Mouse (Mus musculus): ENCODE measurements around the gene Gpx3.
"Not testable (repeated sequence)": the region's sequence is repeated elsewhere in the genome, so short reads cannot be mapped to it uniquely, and the experiment has no call there.

Gpx3 gene

GRCm38 (mm10) chr11:54881051-54881474 lies 21.2 kb upstream of the Gpx3 start:
- DNase-seq (ENCODE audit: low read depth, low spot score): no peak

- no peak for DNase-seq (ENCODE audit: low read depth, low spot score)
These were observed 19.6 kb upstream of the Gpx3 start for GRCm38 (mm10) chr11:54882671-54883070.

DNA sequence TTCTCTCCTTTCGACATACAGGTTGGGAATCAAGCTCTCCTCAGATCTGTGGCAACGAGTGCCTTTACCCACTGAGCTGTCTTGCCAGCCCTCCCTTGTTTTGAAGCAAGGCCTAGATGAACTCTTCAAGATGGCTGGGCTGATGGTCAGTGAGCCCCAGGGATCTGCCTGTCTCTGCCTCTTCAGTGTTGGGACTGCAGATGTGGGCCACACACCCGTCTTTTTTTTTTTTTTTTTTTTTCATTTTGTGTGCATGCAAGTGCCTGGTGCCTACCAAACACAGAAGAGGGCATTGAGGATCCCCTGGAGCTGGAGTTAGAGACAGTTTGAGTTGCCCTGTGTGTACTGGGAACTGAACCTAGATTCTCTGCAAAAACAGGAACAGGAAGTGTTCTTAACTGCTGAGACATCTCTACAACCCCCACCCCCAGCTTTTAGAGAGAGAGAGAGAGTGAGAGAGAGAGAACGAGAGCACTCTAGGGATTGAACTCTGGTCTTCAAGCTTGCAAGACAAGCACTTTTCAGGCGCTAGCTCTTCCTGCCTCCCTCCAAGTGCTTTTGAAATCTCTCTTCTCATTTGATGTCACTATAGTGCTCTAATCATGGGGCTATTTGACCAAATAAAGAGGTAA lies 17.9 kb upstream of the Gpx3 start:
- no peak for DNase-seq (ENCODE audit: low read depth, low spot score)

DNA sequence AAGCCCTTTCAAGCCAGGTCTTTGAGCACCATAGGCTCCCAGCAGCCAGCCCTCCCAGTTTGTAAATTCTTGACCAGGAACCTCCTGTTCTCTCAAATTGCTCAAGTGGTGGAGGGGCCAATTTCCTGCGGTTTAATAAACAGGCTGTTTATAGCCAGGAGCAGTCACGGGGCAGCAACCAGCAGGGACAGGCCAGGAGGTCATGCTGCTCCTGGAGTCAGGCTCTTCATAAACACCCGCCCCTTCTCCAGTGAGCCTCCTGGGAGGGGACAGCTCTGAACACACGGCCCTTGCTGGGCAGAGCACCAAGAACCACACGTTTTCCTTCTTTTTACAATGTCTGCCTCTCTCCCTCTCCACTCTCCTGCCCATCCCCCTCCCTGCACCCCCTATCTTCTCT lies 17.3 kb upstream of the Gpx3 start:
- DNase-seq (ENCODE audit: low read depth, low spot score): no peak

GRCm38 (mm10) chr11:54885406-54885805 lies 16.8 kb upstream of the Gpx3 start:
- no peak for DNase-seq (ENCODE audit: low read depth, low spot score)

- DNase-seq (ENCODE audit: low read depth, low spot score): no peak
These were observed 14.3 kb upstream of the Gpx3 start for GRCm38 (mm10) chr11:54887927-54888326.

GRCm38 (mm10) chr11:54891341-54891740 lies 10.9 kb upstream of the Gpx3 start:
- no peak for DNase-seq (ENCODE audit: low read depth, low spot score)

- no peak for DNase-seq (ENCODE audit: low read depth, low spot score)
These were observed 10.2 kb upstream of the Gpx3 start for GRCm38 (mm10) chr11:54892091-54892490.

- no peak for DNase-seq (ENCODE audit: low read depth, low spot score)
These were observed 7.7 kb upstream of the Gpx3 start for GRCm38 (mm10) chr11:54894589-54894988.

- not testable (repeated sequence) for DNase-seq (ENCODE audit: low read depth, low spot score)
These were observed 5.6 kb upstream of the Gpx3 start for GRCm38 (mm10) chr11:54896646-54897045.

DNA sequence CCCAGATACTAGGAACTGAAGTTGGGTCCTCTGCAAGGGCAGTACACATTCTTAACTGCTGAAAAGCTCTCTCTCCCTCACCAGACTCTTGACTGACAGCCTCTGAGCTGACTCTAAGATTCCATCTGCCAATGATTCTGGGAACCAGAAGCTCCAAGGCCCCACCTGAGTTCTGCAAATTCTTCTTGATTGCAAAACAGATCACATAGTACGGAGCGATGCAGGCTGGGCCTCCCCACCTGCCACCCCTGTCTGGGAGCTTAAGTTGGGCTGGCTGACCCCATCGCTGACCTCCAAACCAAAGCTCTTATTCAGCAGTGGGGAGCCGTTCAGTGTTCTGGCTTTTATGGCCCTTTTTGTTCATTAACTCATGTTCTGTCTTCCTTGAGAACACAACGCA lies 4.8 kb upstream of the Gpx3 start:
- no peak for DNase-seq (ENCODE audit: low read depth, low spot score)

DNA sequence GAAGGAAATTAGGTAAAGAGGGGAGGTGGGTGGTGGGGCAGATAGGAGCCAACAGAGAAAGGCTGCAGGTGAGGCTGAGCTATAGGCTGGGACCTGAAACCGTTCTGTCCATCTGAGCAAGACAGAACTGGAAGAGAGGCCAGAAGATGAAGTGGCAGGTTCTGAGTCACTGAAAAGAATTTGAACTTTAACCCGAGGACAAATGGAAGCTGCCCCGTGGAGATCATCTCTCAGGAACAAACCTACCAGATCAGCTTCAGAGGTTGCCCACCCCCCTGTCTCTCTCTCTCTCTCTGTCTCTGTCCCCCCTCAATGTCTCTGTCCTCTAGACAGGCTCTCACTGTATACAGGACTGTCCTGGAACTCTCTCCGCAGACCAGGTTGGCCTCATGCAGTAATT lies 2.6 kb upstream of the Gpx3 start:
- DNase-seq (ENCODE audit: low read depth, low spot score): no peak

DNA sequence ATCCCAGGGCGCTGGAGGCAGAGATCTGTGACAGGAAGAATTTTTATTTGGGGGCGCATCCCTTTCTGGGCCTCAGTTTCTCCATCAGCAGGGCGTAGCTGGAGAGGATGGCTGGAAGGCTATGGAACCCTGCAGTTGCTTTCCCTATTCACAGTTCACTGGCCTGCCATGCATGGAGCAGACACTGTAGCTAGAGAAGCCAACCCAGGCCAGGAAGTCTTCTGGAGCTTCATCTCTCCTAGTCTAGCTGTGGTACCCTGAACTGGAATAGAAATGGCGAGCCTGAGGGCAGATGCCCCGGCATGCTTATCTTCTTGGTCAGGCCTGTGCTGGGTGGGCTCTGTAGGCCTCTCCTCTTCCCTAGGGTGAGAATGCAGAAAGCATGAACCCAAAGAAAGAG lies 1.1 kb downstream of the Gpx3 start:
- DNase-seq (ENCODE audit: low read depth, low spot score): no peak

DNA sequence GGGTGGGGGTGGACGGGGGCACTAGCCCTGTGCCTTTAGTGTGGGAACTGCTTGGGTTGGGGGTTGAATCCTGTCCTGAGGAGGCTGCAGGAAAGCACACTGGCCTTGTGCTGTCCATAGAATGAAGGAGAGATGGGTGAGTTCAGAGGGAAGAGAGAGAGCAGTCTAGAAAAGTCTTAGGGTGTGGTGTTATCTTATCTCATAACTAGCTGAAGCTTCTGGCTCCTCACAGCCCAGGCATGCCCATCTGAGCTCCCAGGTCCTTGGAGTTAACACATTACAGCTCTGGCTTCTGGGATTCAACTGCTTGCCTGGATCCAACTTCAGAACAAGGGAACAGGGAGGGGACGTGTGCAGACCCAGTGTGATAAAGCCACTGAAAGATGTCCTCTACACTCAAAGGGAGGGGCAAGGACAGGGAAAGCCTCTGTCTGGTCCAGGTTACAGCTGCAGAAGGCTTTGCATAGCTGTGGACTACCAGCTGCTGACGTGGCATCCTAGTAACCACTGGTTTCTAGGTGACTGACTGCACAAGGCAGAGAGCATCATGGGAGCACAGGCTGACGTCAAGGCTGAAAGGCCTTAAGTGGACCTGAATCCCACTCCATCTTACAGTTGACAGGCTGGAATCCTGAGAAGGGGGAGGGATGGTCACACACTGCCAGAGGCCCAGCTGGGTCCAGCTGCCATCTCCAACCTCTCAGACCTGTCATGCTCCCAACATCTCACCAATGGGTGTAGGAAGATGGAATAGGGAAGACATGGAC lies 1.9 kb downstream of the Gpx3 start:
- DNase-seq (ENCODE audit: low read depth, low spot score): no peak

DNA sequence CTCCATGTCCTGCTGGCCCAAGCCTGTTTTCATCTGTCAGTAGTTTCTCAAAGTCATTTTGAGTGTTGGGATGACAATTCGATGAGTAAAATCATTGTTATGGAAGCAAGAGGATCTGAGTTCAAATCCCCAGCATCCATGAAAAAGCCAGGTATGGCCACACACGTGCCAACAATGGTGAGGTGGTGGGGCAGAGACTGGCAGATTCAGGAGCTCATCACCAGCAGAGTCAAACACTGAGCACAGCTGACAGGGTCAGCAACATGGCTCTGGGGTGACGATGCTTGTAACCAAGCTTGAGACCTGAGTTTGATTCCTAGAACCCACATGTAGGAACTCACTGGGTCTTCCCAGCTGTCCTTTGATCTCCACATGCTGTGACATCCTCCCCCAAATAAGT lies 2.8 kb downstream of the Gpx3 start:
- no peak for DNase-seq (ENCODE audit: low read depth, low spot score)

DNA sequence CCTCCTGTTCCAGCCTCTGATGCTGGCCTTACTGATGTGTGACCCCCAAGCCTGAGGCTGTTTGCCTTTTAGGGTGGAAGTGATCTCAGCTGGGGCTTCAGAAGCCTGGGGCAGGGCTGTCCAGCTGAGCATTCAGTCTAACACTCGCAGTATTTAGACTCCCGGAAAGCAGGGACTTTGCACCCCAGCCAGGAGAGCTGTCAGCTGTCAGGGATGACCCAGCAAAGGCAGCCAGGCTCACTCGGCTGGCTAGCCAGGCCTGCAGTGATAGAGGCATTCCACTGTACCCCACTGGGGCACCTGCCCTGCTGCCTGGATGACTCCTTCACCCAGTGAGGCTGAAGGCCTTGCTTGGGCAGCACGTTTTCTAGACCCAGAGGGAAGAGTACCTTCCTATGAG lies 3.7 kb downstream of the Gpx3 start:
- no peak for DNase-seq (ENCODE audit: low read depth, low spot score)

DNA sequence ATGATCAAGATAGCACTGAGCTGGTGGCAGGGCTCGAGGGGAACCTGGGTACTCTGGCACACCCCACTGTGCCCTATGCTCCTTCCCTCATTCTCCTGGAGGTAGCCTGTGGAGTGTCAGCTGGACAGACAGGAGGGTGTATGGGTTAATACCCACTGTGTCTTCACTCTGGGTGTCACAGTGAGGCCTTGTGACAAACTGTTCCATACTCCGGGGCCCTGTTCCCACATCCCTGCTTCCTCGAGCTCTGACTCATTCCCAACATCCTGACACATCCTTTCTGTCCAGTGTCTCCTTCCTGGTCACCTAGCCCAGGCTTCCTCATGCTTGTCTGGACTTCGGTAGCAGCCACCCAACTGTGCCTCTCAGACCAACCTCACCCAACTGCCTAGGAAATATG lies 4.2 kb downstream of the Gpx3 start:
- no peak for DNase-seq (ENCODE audit: low read depth, low spot score)

DNA sequence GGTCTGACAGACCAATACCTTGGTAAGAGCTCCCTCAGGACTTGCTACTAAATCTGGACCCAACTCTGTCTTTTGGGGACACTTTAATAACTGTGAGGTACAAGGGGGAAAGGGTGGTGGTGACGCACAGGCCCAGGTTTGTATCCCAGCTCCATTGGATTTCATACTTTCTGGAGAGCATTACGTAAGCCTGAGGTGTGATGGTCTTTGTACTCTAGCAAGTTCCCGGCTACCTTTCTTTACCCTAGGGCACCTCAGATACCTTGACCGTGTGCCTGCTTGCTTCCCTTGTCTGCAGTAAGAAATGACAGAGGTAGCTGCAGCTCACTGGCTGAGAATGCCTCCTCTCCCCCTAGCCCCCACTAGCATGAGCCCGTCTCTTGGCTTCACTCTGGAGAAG lies 5.0 kb downstream of the Gpx3 start:
- DNase-seq (ENCODE audit: low read depth, low spot score): no peak

GRCm38 (mm10) chr11:54909273-54909672 lies 7.0 kb downstream of the Gpx3 start:
- no peak for DNase-seq (ENCODE audit: low read depth, low spot score)

- DNase-seq (ENCODE audit: low read depth, low spot score): no peak
These were observed 7.9 kb downstream of the Gpx3 start for GRCm38 (mm10) chr11:54910081-54910665.

DNA sequence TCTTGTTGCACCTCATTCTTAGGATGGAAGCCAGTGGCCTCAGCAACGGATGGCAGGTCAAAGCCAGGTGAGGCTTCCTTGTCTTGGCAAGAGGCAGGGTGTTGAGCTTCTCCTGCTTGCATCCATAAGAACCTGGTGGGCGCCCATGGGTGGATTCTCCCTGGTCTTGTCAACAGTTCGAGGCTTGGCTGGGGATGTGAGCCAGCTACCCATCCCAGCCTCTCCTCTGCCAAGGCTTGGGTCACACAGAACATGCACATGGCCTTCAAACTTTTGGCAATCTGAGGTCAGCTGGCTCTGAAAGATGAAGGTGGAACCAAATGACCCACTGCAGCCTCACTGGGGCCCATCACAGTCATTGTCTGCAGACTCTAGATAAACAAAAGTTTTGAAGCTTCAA lies 8.9 kb downstream of the Gpx3 start:
- no peak for DNase-seq (ENCODE audit: low read depth, low spot score)

GRCm38 (mm10) chr11:54911671-54912502 lies 9.6 kb downstream of the Gpx3 start:
- DNase-seq (ENCODE audit: low read depth, low spot score): no peak

Measured in retina, postnatal 7 days (tissue).